Mouse (Mus musculus) layer of hippocampus, adult 11-12 months (tissue): ENCODE results near the gene Nlgn3.
"Not testable (repeated sequence)": the region's sequence is repeated elsewhere in the genome, so short reads cannot be mapped to it uniquely, and the experiment has no call there.

Source experiments
- DNase-seq: peaks from one replicate; pipeline ENCODE4 v3.0.0; 2022; ENCODE audit warnings: low spot score

Nlgn3 gene

GRCm38 (mm10) chrX:101300427-101301030 is 1.6 kb downstream of the Nlgn3 start:
- no peak for DNase-seq

- DNase-seq, result no peak
These were observed 2.7 kb downstream of the Nlgn3 start for GRCm38 (mm10) chrX:101301654-101302053.

- no peak for DNase-seq
These were observed 5.7 kb downstream of the Nlgn3 start for GRCm38 (mm10) chrX:101304646-101305045.

- no peak for DNase-seq
These were observed 10.3 kb downstream of the Nlgn3 start for GRCm38 (mm10) chrX:101309299-101309698.

GRCm38 (mm10) chrX:101313625-101314359 is 14.8 kb downstream of the Nlgn3 start:
- peak; percentile 80 for DNase-seq

GRCm38 (mm10) chrX:101319775-101320174 is 20.8 kb downstream of the Nlgn3 start:
- DNase-seq, result no peak

- no peak for DNase-seq
These were observed 27.3 kb downstream of the Nlgn3 start for GRCm38 (mm10) chrX:101325989-101326899.

GRCm38 (mm10) chrX:101329372-101330028 is 30.5 kb downstream of the Nlgn3 start:
- peak; percentile 74 for DNase-seq

- no peak for DNase-seq
These were observed 33.0 kb downstream of the Nlgn3 start for GRCm38 (mm10) chrX:101332031-101332374.

- DNase-seq, result peak; percentile 86
These were observed 33.6 kb downstream of the Nlgn3 start for GRCm38 (mm10) chrX:101332375-101333211.

- peak; percentile 20 for DNase-seq
These were observed 35.6 kb downstream of the Nlgn3 start for GRCm38 (mm10) chrX:101334606-101335005.

GRCm38 (mm10) chrX:101338666-101339065 is 39.7 kb downstream of the Nlgn3 start:
- no peak for DNase-seq

GRCm38 (mm10) chrX:101342837-101343236 is 43.9 kb downstream of the Nlgn3 start:
- not testable (repeated sequence) for DNase-seq

- no peak for DNase-seq
These were observed 46.5 kb downstream of the Nlgn3 start for GRCm38 (mm10) chrX:101345456-101345855.

GRCm38 (mm10) chrX:101346475-101346874 is 47.5 kb downstream of the Nlgn3 start:
- DNase-seq, result no peak

GRCm38 (mm10) chrX:101351188-101351587 is 52.2 kb downstream of the Nlgn3 start:
- no peak for DNase-seq

- not testable (repeated sequence) for DNase-seq
These were observed 59.9 kb downstream of the Nlgn3 start for GRCm38 (mm10) chrX:101358902-101359301.

GRCm38 (mm10) chrX:101369001-101369400 is 70.0 kb downstream of the Nlgn3 start:
- DNase-seq, result no peak

- no peak for DNase-seq
These were observed 71.6 kb downstream of the Nlgn3 start for GRCm38 (mm10) chrX:101370573-101370972.

GRCm38 (mm10) chrX:101372946-101373345 is 74.0 kb downstream of the Nlgn3 start:
- DNase-seq, result no peak
